Comparison of ENCODE assay signal across 8 mouse cellular contexts in genomic region chr7:101301881-101302456, GRCm38 (mm10). TPM values are rescaled to one million over a fixed set of nuclear protein-coding genes. Genes with fewer than 3 reads are reported as not detected.
DNase-seq lines count a peak whose midpoint lies in the region; ATAC-seq and TF ChIP-seq lines count a peak whose summit lies in the region.

Gene Atg16l2, minus strand, starts transcription at chr7:101302251.

- no peaks in the 10 kb centered on the region for H3K9me3 ChIP-seq in kidney, embryonic 14.5 days (ENCODE audit: control insufficient read depth, low read length)
- H3K9me3 ChIP-seq in limb, embryonic 15.5 days, result no peaks in the 10 kb centered on the region

- under 1% methylated on average over 39 of the region's 39 CpGs for WGBS in kidney, embryonic 14.5 days
- under 1% methylated on average over 39 of the region's 39 CpGs for WGBS in limb, embryonic 15.5 days

- peaks cover 3% of the 10 kb centered on the region for H3K27me3 ChIP-seq in kidney, embryonic 14.5 days (ENCODE audit: control insufficient read depth, insufficient read depth, low read length)
- H3K27me3 ChIP-seq in limb, embryonic 15.5 days, result 0 out of 2 replicates have a peak, but pooled peaks cover 9% of the 10 kb centered on the region

- H3K4me2 ChIP-seq in kidney, embryonic 14.5 days (replicated peaks; ENCODE audit: low read depth, low read length), result peak within 1 kb of the TSS; percentile 89
- peak within 1 kb of the TSS; percentile 70 for H3K4me2 ChIP-seq in limb, embryonic 15.5 days

- H3K4me1 ChIP-seq in bone marrow macrophage, adult 2 months (ENCODE audit: control insufficient read depth, insufficient read depth, low read length), result peaks cover 17% of the 10 kb centered on the region
- H3K4me1 ChIP-seq in embryonic fibroblast, embryonic 13.5 days (ENCODE audit: control insufficient read depth, insufficient read depth, low read length), result peaks cover 4% of the 10 kb centered on the region; the same call in 1 of the 2 replicates
- H3K4me1 ChIP-seq in kidney, embryonic 14.5 days (ENCODE audit: control insufficient read depth, insufficient read depth, low read length), result peaks cover 8% of the 10 kb centered on the region; the same call in 1 of the 2 replicates
- H3K4me1 ChIP-seq in limb, embryonic 15.5 days, result peaks cover 33% of the 10 kb centered on the region

- no peak; the same call in 1 of the 2 replicates for TF ChIP-seq POLR2A in bone marrow macrophage, adult 2 months (IDR thresholded peaks at IDR 0.05; ENCODE audit: borderline replicate concordance, low read depth, low read length)
- TF ChIP-seq POLR2A in embryonic fibroblast, embryonic 13.5 days (IDR thresholded peaks at IDR 0.05; ENCODE audit: low read depth, low read length), result peak; percentile 74

- no peak for TF ChIP-seq CTCF in bone marrow macrophage, adult 2 months (IDR thresholded peaks at IDR 0.05; ENCODE audit: low read depth, low read length)
- no peak for TF ChIP-seq CTCF in embryonic fibroblast, embryonic 13.5 days (IDR thresholded peaks at IDR 0.05; ENCODE audit: borderline replicate concordance, insufficient read depth, low read length)

- ATAC-seq in kidney, embryonic 14.5 days (ENCODE audit: low FRiP score, low TSS enrichment), result peak; percentile 96
- peak; percentile 87 for ATAC-seq in limb, embryonic 15.5 days (ENCODE audit: insufficient number of reproducible peaks, low FRiP score, low TSS enrichment, low read depth)

- peak; percentile 99 for DNase-seq in A20 (ENCODE audit: low read depth, low spot score)
- DNase-seq in heart, adult 9 months (ENCODE audit: low spot score in 2 of 2), result peak; percentile 94
- peak; percentile 81 to 93 for DNase-seq in monocyte, adult 2 months (ENCODE audit: low read depth in 1 of 2, low spot score in 2 of 2)
- peak; percentile 95 to 96 for DNase-seq in spleen, postnatal 36 days (ENCODE audit: low spot score in 2 of 2)

- peak within 1 kb of the TSS; percentile 54 for H3K27ac ChIP-seq in bone marrow macrophage, adult 2 months (ENCODE audit: insufficient read depth, low read depth, low read length)
- peak within 1 kb of the TSS; percentile 58 for H3K27ac ChIP-seq in embryonic fibroblast, embryonic 13.5 days (ENCODE audit: insufficient read depth, low read length)
- no peak within 1 kb of the TSS for H3K27ac ChIP-seq in kidney, embryonic 14.5 days (ENCODE audit: low read depth, low read length)
- peak within 1 kb of the TSS; percentile 81 for H3K27ac ChIP-seq in limb, embryonic 15.5 days

- no peaks in the 10 kb centered on the region for H3K36me3 ChIP-seq in kidney, embryonic 14.5 days (ENCODE audit: control insufficient read depth, insufficient read depth, low read length)
- H3K36me3 ChIP-seq in limb, embryonic 15.5 days, result no peaks in the 10 kb centered on the region

- H3K9ac ChIP-seq in kidney, embryonic 14.5 days (ENCODE audit: low read depth, low read length), result peak within 1 kb of the TSS; percentile 62
- peak within 1 kb of the TSS; percentile 54 for H3K9ac ChIP-seq in limb, embryonic 15.5 days

- H3K4me3 ChIP-seq in bone marrow macrophage, adult 2 months (ENCODE audit: insufficient read depth, low read length), result peak within 1 kb of the TSS; percentile 92
- H3K4me3 ChIP-seq in embryonic fibroblast, embryonic 13.5 days (ENCODE audit: insufficient read depth, low read length), result peak within 1 kb of the TSS; percentile 62
- H3K4me3 ChIP-seq in kidney, embryonic 14.5 days (ENCODE audit: low read length), result peak within 1 kb of the TSS; percentile 65
- H3K4me3 ChIP-seq in limb, embryonic 15.5 days, result peak within 1 kb of the TSS; percentile 74

RNA-seq across cellular contexts. Expression of gene Atg16l2, which starts in this region (rescaled TPM):
- polyA plus RNA-seq in bone marrow macrophage, adult 2 months (2012; ENCODE audit: insufficient read depth, insufficient read length, missing spikeins), result 13.2 and 28.0 TPM in 2 replicates
- polyA plus RNA-seq in embryonic fibroblast, embryonic 13.5 days (2011; ENCODE audit: insufficient read length, low read depth, missing spikeins), result 14.1 and 16.3 TPM in 2 replicates
- 7.6 and 10.5 TPM in 2 replicates for polyA plus RNA-seq in kidney, embryonic 14.5 days (2014; fragmentation: Nextera tagmentation; extraction: Ambion mirVana)
- polyA plus RNA-seq in limb, embryonic 15.5 days (2015; fragmentation: Nextera tagmentation; extraction: Ambion mirVana), result 17.1 and 19.4 TPM in 2 replicates
